Mouse (Mus musculus) myocyte (in vitro differentiated cells): Measurements from ENCODE around the gene Dpf1.
A peak's percentile ranks its signal among the peaks of the same experiment; 100 is the strongest.

Source experiments
- E2F4 ChIP-seq: IDR thresholded peaks from one replicate; pipeline ENCODE4 v1.6.1; 2011; ENCODE audit warnings: mild to moderate bottlenecking, control low read depth, moderate library complexity; ENCODE audit not compliant: insufficient read depth
- MAX ChIP-seq: IDR thresholded peaks from one replicate; pipeline ENCODE4 v1.6.1; 2011; ENCODE audit warnings: low read depth, mild to moderate bottlenecking, control low read depth
- POLR2A ChIP-seq: IDR thresholded peaks from one replicate; pipeline ENCODE4 v1.6.1; 2011; ENCODE audit warnings: low read depth, mild to moderate bottlenecking, control low read depth, moderate library complexity; ENCODE audit not compliant: insufficient read length
- POLR2AphosphoS2 ChIP-seq: IDR thresholded peaks from one replicate; pipeline ENCODE4 v1.6.1; 2011; ENCODE audit warnings: low read depth, control low read depth; ENCODE audit not compliant: insufficient read length

DNA sequence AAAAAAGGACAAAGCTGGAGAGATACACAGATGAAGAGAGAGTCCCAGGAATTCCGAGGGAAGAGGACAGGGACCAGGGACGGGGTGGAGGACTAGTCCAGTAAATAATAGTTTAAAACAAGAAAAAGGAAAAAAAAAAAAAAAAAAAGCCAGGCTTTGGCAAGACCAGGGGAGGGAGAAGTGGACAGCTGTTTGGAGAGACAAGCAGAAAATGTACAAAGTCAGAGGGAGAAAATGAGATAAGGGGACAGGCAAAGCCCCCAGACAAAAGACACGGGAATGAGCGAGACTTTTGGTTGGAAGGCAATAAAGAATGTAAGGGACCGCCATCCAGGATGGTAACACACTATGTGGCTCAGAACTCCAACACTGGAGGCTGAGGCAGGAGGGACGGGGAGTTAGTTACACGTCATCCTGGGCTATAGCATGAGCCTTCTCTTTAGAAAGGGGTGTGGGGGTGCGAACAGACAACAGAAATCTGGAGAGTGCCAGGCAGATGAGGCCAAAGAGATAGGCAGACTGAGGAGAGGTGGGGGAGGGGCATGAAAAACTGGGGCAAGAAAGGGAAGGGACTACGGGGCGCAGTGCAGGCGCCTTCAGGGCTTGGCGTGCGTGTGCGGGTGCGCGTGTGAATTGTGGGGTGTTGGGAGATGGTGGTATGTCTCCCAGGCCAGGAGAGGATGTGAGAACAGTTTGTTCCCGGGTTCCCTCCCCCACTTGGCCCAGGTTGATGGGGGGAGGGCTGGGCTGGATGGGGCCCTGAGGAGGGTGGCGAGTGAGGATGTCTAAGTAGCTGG, 14.6 kb downstream of the Dpf1 start:
- TF ChIP-seq POLR2A (no peak), MAX (no peak), E2F4 (no peak), POLR2AphosphoS2 (peak; percentile 51)
